Mouse (Mus musculus) forelimb bud, embryonic 11.5 days (tissue): ENCODE data around the gene Aaed1.
A peak's percentile ranks its signal among the peaks of the same experiment; 100 is the strongest.

Experiments used
- DNase-seq: peaks from one replicate; pipeline ENCODE4 v3.0.0-alpha.2; 2012; ENCODE audit warnings: low read depth, low spot score

Aaed1 gene

DNA sequence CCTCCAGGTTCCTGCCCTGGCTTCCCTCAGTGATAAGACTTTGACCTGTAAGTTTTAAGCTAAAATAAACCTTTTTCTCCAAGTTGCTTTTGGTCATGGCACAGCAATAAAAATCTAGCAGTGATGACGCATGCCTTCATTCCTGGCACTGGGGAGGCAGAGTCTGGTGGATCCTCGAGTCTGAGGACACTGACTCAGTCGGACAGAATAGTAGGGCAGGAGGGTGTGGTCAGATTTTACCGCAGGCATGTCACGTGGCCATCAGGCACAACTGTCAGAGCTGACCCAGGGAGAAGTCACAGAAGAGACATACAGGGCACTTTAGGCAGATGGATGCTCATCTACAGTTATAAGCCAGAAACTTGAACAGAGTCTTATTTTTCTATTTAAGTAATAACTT lies 60.4 kb downstream of the Aaed1 start:
- no peak for DNase-seq

DNA sequence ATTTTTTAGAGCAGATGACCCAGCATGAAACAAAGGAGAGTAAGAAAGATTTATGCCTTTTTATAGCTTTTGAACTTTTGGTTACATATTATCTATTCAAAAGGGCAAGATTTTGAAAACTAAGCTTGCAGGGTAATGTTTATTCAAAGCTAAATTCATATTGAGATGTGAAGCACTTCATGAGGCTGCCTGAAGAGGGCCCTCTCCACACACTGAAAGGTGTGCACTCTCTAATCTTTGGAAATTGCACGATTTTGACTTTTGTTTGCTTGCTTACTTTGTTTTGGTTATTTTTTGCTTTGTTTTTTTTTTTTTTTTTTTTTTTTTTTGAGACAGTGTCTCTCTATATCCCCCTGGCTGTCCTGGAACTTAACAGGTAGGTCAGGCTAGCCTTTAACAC lies 62.1 kb downstream of the Aaed1 start:
- no peak for DNase-seq

DNA sequence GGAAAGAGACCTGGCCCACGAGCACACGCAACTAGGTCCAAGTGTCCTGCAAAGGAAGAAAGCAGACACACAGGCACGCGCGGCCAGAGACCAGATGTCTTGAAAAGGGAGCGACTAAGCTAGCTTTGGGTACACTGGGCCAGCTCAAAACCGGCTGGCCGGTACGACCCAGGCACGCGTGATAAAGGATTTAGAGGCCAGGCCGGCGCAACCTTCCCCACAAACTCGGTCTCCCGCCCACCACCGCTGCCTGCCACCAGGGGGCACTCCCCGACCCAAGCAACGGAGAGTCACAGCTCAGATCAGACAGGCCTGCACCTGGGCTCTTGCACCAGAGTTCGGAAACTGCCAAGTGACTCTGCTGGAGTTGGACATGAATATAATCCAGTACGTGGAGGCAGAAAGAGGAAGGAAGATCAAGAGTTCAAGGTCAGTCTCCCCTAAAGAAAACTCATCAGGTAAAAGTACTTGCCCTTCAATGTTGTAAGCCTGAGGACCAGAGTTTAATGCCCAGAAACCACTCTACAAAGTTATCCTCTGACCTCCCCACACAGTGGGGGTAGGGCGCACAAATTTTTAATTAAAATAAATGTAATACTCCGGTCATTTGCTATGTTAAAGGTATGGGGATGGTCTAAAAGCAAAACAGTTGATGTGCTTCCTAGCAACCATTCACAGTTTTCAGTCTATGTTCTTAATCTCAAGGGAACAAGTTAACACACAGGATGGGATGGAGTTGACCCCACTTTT lies 63.6 kb downstream of the Aaed1 start:
- peak; percentile 76 for DNase-seq

DNA sequence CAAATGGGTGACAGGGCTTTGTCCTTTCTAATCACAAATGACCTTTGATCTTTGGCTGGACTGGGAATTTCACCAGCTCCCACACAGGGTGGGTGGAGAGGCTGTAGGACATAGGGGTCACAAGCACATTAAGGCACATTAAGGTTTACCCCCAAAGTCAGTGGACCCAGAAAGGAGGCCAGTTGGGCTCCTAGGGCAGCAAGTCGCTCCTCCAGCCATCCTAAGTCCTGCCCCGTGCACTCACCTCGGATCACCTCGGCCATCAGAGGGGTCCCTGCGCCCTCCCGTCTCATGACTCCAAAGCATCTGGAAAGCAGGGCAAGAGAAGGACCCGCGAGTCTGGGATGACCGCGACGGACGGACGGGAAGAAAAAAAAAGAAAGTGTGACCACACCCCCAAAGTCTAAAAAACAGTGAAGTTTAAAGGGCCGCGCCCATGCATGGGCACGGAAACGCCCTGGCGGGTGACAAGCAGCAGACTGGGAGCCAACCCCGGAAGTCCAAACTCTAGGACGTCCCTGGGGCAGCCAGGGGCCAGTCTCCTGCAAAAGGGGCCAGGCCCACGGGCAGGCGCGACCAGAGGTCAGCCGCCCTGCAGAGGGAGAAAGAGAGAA lies 64.2 kb downstream of the Aaed1 start:
- DNase-seq, result no peak

DNA sequence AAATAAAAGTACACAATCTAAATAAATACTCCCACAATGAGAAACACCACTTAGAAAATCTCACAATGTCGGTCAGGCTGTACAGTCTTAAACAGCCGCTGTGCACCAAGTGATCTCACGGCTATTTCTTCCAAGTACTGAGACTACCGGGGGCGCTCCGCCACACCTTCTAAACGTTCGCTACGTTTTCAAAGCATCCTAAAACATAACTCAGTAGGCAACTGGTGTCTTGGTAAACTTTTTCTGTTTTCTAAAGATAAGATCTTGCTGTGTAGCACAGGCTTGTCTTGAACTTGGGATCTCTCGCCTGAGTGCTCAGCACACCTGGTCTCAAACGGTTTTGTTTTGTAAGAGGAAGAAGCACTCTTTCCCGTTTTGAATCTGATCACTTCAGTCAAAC lies 66.4 kb downstream of the Aaed1 start:
- no peak for DNase-seq

DNA sequence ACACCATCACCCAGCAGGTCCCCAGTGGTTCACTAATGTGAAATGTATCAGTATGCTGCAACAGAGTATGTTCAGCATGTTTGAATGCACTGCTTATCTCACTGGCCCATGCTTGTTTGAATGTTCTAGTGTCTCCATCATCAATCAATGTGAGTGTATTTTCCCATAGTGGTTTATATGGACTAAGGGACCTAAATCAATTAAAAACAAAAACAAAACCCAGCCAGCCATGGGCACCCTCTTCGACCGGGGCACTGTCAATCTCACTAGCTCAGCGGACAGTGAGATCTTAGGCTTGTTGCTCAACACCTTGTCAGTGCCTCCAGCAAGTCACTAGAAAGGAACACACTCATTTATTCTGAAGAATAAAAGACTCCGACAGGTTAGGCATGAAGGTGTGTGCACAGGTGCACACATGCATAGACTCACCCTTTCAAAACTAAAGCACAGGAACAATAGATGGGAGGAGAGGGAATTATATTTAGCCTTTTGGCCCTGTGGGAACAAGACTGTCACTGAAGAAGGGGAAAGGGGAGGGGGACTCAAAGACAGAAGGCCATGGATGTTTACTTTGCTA lies 67.7 kb downstream of the Aaed1 start:
- DNase-seq, result no peak

DNA sequence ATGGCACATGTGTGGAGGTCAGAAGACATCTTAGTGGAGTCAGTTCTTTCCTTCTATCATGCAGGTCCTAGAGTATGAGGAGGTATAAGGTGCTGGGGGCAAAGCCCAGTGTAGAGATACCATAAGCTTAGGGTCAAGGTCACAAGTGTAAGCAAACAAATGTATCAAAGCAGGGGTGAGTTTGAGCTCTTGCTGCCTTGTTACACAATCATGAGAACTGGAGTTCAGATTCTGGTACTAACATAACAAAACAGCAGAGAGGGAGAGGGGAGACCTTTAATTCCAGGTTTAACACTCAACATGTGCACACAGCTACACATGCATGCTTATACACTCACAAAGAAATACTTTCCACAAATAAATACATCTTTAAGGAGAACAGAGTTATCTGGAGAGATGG lies 69.8 kb downstream of the Aaed1 start:
- DNase-seq, result no peak

DNA sequence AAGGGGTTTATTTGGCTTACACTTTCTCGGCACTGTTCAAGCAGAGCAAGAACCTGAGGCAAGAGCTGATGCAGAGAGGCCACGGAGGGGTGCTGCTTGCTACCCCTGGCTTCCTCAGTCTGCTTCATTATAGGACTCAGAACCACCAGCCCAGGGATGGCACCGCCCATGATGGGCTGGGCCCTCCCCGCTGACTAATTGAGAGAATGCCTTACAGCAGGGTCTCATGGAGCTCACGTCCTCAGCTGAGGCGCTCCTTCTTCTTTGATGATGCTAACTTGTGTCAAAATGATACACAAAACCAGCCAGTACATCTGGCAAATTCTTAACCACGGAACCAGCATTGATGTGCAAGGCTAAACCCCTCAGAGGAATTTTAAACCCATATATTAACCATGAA lies 71.9 kb downstream of the Aaed1 start:
- DNase-seq, result no peak

DNA sequence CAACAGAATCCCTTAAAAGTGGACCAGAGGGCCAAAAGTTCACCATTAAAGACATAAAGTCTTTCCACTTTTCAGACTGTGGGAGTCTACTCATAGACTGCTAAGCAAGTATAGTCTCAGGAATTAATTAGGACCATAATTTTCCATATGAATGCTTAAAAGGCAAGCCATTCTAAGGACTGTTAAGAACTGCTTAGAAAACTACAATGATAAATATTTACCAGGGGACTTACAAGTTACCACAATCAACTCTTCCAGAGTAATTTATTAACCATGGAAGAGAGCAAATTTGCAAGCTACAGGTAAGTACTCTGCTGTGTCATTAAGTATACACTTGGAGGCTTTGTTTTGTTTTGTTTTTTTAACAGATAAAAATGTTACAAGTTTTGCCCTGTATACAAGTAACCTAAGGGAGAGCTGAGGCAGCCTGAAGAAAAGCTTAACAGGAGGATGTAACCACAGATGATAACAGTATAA lies 74.8 kb downstream of the Aaed1 start:
- DNase-seq, result no peak

DNA sequence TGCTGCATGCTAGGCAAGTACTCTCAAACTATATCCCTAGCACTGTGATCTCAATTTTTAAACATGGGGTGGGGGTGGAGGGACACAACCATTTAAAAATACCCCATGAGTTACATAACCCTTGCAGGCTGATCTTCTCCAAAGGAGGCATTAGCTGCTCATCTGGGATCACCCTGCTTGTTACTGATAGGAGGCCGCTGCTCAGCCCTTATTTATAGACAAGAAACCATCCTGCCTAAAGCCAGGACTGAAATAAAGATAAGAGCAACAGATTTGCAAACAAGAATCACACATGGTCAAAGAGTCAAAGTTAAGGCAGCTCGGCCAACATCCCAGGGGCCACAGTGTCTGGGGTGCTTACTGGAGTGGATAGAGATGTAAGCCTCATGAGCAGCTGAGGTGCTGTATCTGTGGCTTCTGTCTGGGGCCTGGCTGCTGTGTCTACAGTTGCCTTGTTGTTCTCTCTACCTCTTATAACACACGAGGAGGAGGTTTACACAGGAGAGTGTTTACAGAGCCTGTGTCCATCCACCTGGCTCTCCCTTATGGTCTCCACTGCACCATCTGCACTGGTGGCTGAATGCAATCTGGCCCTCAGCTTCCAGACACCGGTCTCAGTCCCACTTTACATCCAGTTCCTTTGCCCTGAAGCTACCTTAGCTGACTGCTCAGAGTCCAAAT lies 75.4 kb downstream of the Aaed1 start:
- no peak for DNase-seq

DNA sequence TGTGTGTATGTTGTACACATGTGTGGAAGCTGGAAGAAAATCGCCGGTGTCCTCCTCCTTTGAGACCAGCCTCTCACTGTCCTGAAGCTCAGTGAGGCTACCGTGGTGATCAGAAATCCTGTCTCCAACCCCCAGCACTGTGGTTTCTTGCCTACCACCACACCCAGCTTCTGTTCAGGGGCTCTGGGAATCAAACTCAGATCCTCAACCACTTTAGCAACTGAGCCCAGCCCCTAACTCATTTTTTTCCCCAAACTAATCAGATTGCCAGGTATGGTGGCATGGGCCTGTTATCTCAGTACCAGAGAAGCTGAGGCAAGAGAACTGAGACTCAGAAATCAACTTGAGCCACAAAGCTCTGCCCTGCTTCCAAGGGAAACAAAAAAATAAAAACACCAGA lies 76.7 kb downstream of the Aaed1 start:
- no peak for DNase-seq

DNA sequence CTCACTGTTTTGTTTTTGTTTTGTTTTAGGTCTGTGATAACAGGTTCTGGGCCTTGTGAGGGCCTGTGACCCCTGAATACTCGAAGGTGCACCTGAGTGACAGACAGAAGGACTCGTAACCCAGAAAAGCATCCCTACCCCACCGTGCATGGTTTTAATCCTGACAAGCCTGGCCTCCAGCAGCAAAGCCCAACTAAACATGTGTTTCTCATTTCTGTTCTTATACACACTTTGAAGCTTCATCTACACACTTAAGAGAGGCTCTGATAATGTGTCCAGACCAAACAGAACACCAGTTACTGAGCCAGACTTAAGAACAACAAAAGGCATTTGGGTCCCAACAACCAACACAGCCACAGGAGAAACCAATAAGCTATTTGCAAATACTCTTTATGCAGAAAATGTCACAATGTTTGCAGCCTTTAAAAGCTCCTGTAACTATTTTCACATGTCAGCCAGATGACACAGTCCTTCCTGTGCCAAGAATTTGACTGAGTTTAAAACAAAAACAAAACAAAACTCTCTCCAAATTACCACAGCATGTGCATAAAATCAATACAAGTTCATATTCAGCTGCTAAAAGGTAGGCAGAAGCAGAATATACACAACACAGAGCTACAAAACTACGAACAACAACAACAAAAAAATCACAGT lies 77.3 kb downstream of the Aaed1 start:
- DNase-seq, result peak; percentile 63

DNA sequence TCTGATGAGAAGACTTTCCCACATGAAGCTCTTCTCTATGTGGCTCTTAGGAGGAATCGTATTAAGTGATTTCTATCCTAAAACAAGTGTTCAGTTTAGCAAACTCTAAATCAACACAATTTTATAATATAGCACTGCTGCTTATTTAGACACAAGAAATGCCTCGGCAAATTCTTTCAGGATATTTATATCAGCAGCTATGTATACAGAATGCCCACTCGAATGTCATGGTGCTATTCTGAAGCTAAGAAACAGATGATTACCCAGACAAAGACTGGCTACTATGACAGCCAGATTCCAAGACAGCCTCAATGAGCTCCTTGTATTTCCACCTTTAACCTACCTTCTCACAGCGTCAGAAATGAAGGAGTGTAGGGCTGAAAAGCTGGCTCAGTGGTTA lies 79.4 kb downstream of the Aaed1 start:
- no peak for DNase-seq

DNA sequence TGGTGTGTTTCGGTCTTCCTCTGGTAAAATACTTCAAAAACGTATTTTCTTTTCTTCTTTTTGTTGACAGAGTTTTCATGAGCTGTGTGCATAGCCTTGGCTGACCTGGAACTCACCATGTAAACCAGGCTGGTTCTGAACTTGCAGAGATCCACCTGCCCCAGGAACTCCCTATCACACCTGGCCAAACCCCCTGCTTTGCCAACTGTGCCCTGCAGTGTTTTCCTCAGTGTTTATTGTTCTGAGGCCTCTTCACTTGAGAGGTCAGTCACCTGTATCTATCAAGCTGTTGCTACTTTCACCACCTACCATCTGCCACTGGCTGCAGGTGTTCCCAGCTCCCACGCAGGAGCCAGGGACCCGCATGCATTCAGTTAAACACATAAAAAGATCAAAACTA lies 85.8 kb downstream of the Aaed1 start:
- DNase-seq, result no peak

DNA sequence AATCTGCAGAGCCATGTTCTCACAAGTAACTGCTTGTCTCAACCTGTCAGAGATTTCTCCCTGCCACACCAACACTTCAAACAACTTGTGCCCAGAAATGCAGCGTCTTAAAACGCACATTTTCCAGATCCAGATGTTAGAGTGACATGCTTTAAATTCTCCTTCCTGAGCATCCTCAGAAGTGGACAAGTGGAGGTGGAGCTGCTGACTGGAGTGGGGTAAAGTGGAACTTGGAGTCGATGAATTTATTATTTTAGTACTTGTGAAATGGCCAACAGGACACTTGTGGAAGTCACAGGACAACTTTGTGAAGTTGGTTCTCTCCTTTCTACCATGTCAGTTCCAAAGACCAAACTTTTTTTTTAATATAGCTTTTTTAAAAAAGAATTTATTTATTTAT lies 86.8 kb downstream of the Aaed1 start:
- no peak for DNase-seq
